Mouse (Mus musculus) heart, embryonic 16.5 days (tissue): ENCODE measurements around the gene E2f2. TPM values are rescaled to one million over a fixed set of nuclear protein-coding genes. Genes with fewer than 3 reads are reported as not detected.

Experiments used
- ATAC-seq: fragments of 200-750 bp; cut with Nextera tagmentation; replicated peaks from 2 replicates; pipeline ENCODE4 v1.8.0; 2017; ENCODE audit warnings: moderate number of reproducible peaks; ENCODE audit not compliant: insufficient read depth, low FRiP score; ENCODE audit errors: extremely low read depth
- H3K27ac ChIP-seq: fragments of 300-500 bp; sonication (generic); 2 replicates; pipeline ENCODE4 v1.5.1; 2014; ENCODE audit warnings: mild to moderate bottlenecking, low read length, control low read depth, moderate library complexity
- H3K27me3 ChIP-seq: fragments of 300-500 bp; sonication (generic); 2 replicates; pipeline ENCODE4 v1.6.1; 2014; ENCODE audit warnings: low read length, mixed read lengths; ENCODE audit not compliant: control insufficient read depth, insufficient read depth
- H3K36me3 ChIP-seq: fragments of 300-500 bp; sonication (generic); 2 replicates; pipeline ENCODE4 v1.6.1; 2014; ENCODE audit not compliant: control insufficient read depth, insufficient read depth
- H3K4me1 ChIP-seq: fragments of 300-500 bp; sonication (generic); 2 replicates; pipeline ENCODE4 v1.6.1; 2014; ENCODE audit warnings: low read length, mixed read lengths; ENCODE audit not compliant: control insufficient read depth, insufficient read depth
- H3K4me2 ChIP-seq: fragments of 300-500 bp; sonication (generic); 2 replicates; pipeline ENCODE4 v1.6.1; 2014; ENCODE audit warnings: low read depth, mild to moderate bottlenecking, control low read depth, low read length
- H3K4me3 ChIP-seq: fragments of 300-500 bp; sonication (generic); 2 replicates; pipeline ENCODE4 v1.5.1; 2014; ENCODE audit warnings: mild to moderate bottlenecking, control low read depth, low read length
- H3K9ac ChIP-seq: fragments of 300-500 bp; sonication (generic); 2 replicates; pipeline ENCODE4 v1.6.1; 2014; ENCODE audit warnings: low read length, control low read depth
- H3K9me3 ChIP-seq: fragments of 300-500 bp; sonication (generic); replicated peaks from 2 replicates; pipeline ENCODE4 v1.6.1; 2016; ENCODE audit warnings: low read length; ENCODE audit not compliant: control insufficient read depth
- WGBS: fragments of 180-500 bp; shearing (Covaris S2); extraction: QIAGEN DNeasy Blood & Tissue Kit; methylation state at CpG from one replicate; pipeline ENCODE4 v1.1.7; 2014; 5-methylcytosine and 5-hydroxymethylcytosine counted together
- polyA plus RNA-seq: library from polyadenylated mRNA; unstranded; fragments of >200 nt; fragmentation: Nextera tagmentation; extraction: Ambion mirVana; gene quantifications from 2 replicates; pipeline ENCODE4 v1.2.1, GENCODE M21; 2015

E2f2 gene
- polyA plus RNA-seq, 1 experiment from 2014 or later: 11.0 TPM

GRCm38 (mm10) chr4:136149045-136149379 lies 23.2 kb upstream of the E2f2 start:
- 90% methylated on average over 2 of the region's 2 CpGs for WGBS

GRCm38 (mm10) chr4:136149734-136150133 lies 22.5 kb upstream of the E2f2 start:
- Histone ChIP-seq H3K27me3 (no peaks in the 10 kb centered on the region), H3K9me3 (no peaks in the 10 kb centered on the region), H3K9ac (no peak overlapping the region), H3K4me1 (peaks cover 13% of the 10 kb centered on the region), H3K4me2 (no peak overlapping the region), H3K36me3 (no peaks in the 10 kb centered on the region), H3K27ac (no peak overlapping the region), H3K4me3 (no peak overlapping the region)
- 38% methylated on average over 3 of the region's 3 CpGs for WGBS
- ATAC-seq: no peak

More at GRCm38 (mm10) chr4:136149045-136149379, 23.2 kb upstream of the E2f2 start:
- H3K4me2 ChIP-seq: no peak overlapping the region
- H3K27ac ChIP-seq: peak overlapping the region; percentile 83
- no peak for ATAC-seq
- no peak overlapping the region for H3K4me3 ChIP-seq
- H3K27me3 ChIP-seq: no peaks in the 10 kb centered on the region
- no peak overlapping the region for H3K9ac ChIP-seq
- H3K36me3 ChIP-seq: no peaks in the 10 kb centered on the region
- peaks cover 15% of the 10 kb centered on the region for H3K4me1 ChIP-seq
- no peaks in the 10 kb centered on the region for H3K9me3 ChIP-seq

GRCm38 (mm10) chr4:136150596-136150995 lies 21.6 kb upstream of the E2f2 start:
- Histone ChIP-seq H3K27ac (no peak overlapping the region), H3K9me3 (no peaks in the 10 kb centered on the region), H3K36me3 (no peaks in the 10 kb centered on the region), H3K4me1 (peaks cover 13% of the 10 kb centered on the region), H3K4me2 (no peak overlapping the region), H3K4me3 (no peak overlapping the region), H3K27me3 (no peaks in the 10 kb centered on the region), H3K9ac (no peak overlapping the region)
- no peak for ATAC-seq
- 64% methylated on average over 4 of the region's 4 CpGs for WGBS

GRCm38 (mm10) chr4:136152821-136153220 lies 19.4 kb upstream of the E2f2 start:
- H3K4me3 ChIP-seq: no peak overlapping the region

GRCm38 (mm10) chr4:136154462-136154861 lies 17.7 kb upstream of the E2f2 start:
- Histone ChIP-seq H3K4me3 (no peak overlapping the region), H3K4me2 (no peak overlapping the region), H3K36me3 (no peaks in the 10 kb centered on the region), H3K9me3 (no peaks in the 10 kb centered on the region), H3K27me3 (no peaks in the 10 kb centered on the region), H3K9ac (no peak overlapping the region), H3K27ac (no peak overlapping the region), H3K4me1 (no peaks in the 10 kb centered on the region)
- ATAC-seq: no peak
- 57% methylated on average over 9 of the region's 9 CpGs for WGBS

More at GRCm38 (mm10) chr4:136152821-136153220, 19.4 kb upstream of the E2f2 start:
- no peaks in the 10 kb centered on the region for H3K27me3 ChIP-seq
- H3K36me3 ChIP-seq: no peaks in the 10 kb centered on the region
- no peak for ATAC-seq
- no peak overlapping the region for H3K27ac ChIP-seq
- WGBS: 85% methylated on average over 4 of the region's 4 CpGs
- no peak overlapping the region for H3K4me2 ChIP-seq
- H3K4me1 ChIP-seq: peaks cover 7% of the 10 kb centered on the region; the same call in 1 of the 2 replicates
- H3K9me3 ChIP-seq: no peaks in the 10 kb centered on the region
- H3K9ac ChIP-seq: no peak overlapping the region

- ATAC-seq: no peak
Observed at GRCm38 (mm10) chr4:136158498-136158897, 13.7 kb upstream of the E2f2 start.

GRCm38 (mm10) chr4:136159802-136160397 lies 12.3 kb upstream of the E2f2 start:
- Histone ChIP-seq H3K4me1 (peaks cover 3% of the 10 kb centered on the region; the same call in 1 of the 2 replicates), H3K27me3 (no peaks in the 10 kb centered on the region), H3K4me3 (no peak overlapping the region), H3K9ac (no peak overlapping the region), H3K9me3 (no peaks in the 10 kb centered on the region), H3K36me3 (no peaks in the 10 kb centered on the region), H3K27ac (no peak overlapping the region), H3K4me2 (no peak overlapping the region)
- peak; percentile 6; the same call in 1 of the 2 replicates for ATAC-seq
- 15% methylated on average over 5 of the region's 5 CpGs for WGBS

More at GRCm38 (mm10) chr4:136158498-136158897, 13.7 kb upstream of the E2f2 start:
- no peaks in the 10 kb centered on the region for H3K27me3 ChIP-seq
- no peaks in the 10 kb centered on the region for H3K36me3 ChIP-seq
- H3K9me3 ChIP-seq: no peaks in the 10 kb centered on the region
- H3K4me2 ChIP-seq: no peak overlapping the region
- no peak overlapping the region for H3K4me3 ChIP-seq
- H3K4me1 ChIP-seq: peaks cover 3% of the 10 kb centered on the region; the same call in 1 of the 2 replicates
- 81% methylated on average over 6 of the region's 6 CpGs for WGBS
- H3K9ac ChIP-seq: no peak overlapping the region
- H3K27ac ChIP-seq: no peak overlapping the region

GRCm38 (mm10) chr4:136163448-136163847 lies 8.7 kb upstream of the E2f2 start:
- no peaks in the 10 kb centered on the region for H3K9me3 ChIP-seq
- peaks cover 3% of the 10 kb centered on the region; the same call in 1 of the 2 replicates for H3K4me1 ChIP-seq
- no peak overlapping the region for H3K9ac ChIP-seq
- no peaks in the 10 kb centered on the region for H3K36me3 ChIP-seq
- H3K27ac ChIP-seq: no peak overlapping the region
- H3K27me3 ChIP-seq: no peaks in the 10 kb centered on the region
- ATAC-seq: 0 out of 2 replicates have a peak, but pooled peaks have one; percentile 50
- WGBS: 2% methylated on average over 11 of the region's 11 CpGs
- no peak overlapping the region for H3K4me2 ChIP-seq
- H3K4me3 ChIP-seq: no peak overlapping the region

- no peak for ATAC-seq
- H3K4me2 ChIP-seq: no peak overlapping the region
- no peaks in the 10 kb centered on the region for H3K27me3 ChIP-seq
- 79% methylated on average over 8 of the region's 8 CpGs for WGBS
- no peak overlapping the region for H3K9ac ChIP-seq
- H3K9me3 ChIP-seq: no peaks in the 10 kb centered on the region
- H3K27ac ChIP-seq: no peak overlapping the region
- no peak overlapping the region for H3K4me3 ChIP-seq
- no peaks in the 10 kb centered on the region for H3K36me3 ChIP-seq
- H3K4me1 ChIP-seq: peaks cover under 1% of the 10 kb centered on the region; the same call in 1 of the 2 replicates
Observed at GRCm38 (mm10) chr4:136164981-136165380, 7.2 kb upstream of the E2f2 start.
